Mouse (Mus musculus) embryonic fibroblast, embryonic 13.5 days (primary cell): Measurements from ENCODE around the gene Pkdcc. TPM values are rescaled to one million over a fixed set of nuclear protein-coding genes. Genes with fewer than 3 reads are reported as not detected.

Experiments used
- H3K27ac ChIP-seq: 2 replicates; pipeline ENCODE4 v1.5.1; 2012; ENCODE audit warnings: low read length, control low read depth, inconsistent platforms; ENCODE audit not compliant: insufficient read depth
- H3K4me1 ChIP-seq: 2 replicates; pipeline ENCODE4 v1.6.1; 2011; ENCODE audit warnings: low read length; ENCODE audit not compliant: control insufficient read depth, insufficient read depth
- H3K4me3 ChIP-seq: 2 replicates; pipeline ENCODE4 v1.5.1; 2011; ENCODE audit warnings: mild to moderate bottlenecking, control low read depth, low read length; ENCODE audit not compliant: insufficient read depth
- CTCF ChIP-seq: IDR thresholded peaks from 2 replicates; pipeline ENCODE4 v1.5.1; 2011; ENCODE audit warnings: mild to moderate bottlenecking, control low read depth, low read length, moderate library complexity, borderline replicate concordance; ENCODE audit not compliant: insufficient read depth
- POLR2A ChIP-seq: IDR thresholded peaks from 2 replicates; pipeline ENCODE4 v1.6.1; 2011; ENCODE audit warnings: low read depth, mild to moderate bottlenecking, control low read depth, low read length, moderate library complexity
- polyA plus RNA-seq: library from polyadenylated mRNA; stranded (reverse); fragments of >200 nt; gene quantifications from 2 replicates; pipeline ENCODE4 v1.2.4, GENCODE M21; 2011; ENCODE audit warnings: low read depth; ENCODE audit not compliant: missing spikeins, insufficient read length

The Pkdcc gene
- polyA plus RNA-seq, 1 experiment: 32.0 TPM

GRCm38 (mm10) chr17:83273636-83274035 is 58.5 kb downstream of the Pkdcc start:
- Histone ChIP-seq H3K27ac (no peak overlapping the region), H3K4me3 (no peak overlapping the region), H3K4me1 (peaks cover 11% of the 10 kb centered on the region; the same call in 1 of the 2 replicates)
- TF ChIP-seq CTCF (no peak), POLR2A (no peak)

DNA sequence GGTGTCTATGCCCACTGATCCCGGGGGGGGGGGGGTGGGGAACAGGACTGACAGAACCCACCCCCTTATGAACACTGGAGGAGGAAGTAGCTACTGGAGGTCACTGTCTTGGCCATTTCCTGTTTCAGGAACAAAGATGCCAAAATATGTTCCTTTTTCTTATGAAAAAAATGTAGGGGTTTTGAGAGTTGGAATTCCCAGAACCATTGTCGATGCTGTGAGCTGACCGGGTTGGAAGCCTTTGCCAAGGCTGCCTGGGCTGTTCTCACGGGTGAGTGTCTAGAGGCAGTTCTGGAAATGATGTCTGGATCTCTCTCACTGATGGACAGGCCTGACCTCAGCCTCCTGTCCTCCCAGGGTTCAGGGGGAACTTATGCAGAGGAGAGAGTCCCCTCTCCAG is 59.0 kb downstream of the Pkdcc start:
- Histone ChIP-seq H3K4me3 (no peak overlapping the region), H3K27ac (peak overlapping the region; percentile 1; the same call in 1 of the 2 replicates), H3K4me1 (peaks cover 11% of the 10 kb centered on the region; the same call in 1 of the 2 replicates)
- TF ChIP-seq CTCF: no peak
- TF ChIP-seq POLR2A: no peak

Other genes with a start within 250 kb of the Pkdcc start
- gene Eml4, start 135.6 kb downstream of the Pkdcc start, polyA plus RNA-seq: 28.6 and 41.8 TPM in 2 replicates